Mouse (Mus musculus): ENCODE data around the gene Lypla2.
"Not testable (repeated sequence)": the region's sequence is repeated elsewhere in the genome, so short reads cannot be mapped to it uniquely, and the experiment has no call there.

Gene Lypla2

DNA sequence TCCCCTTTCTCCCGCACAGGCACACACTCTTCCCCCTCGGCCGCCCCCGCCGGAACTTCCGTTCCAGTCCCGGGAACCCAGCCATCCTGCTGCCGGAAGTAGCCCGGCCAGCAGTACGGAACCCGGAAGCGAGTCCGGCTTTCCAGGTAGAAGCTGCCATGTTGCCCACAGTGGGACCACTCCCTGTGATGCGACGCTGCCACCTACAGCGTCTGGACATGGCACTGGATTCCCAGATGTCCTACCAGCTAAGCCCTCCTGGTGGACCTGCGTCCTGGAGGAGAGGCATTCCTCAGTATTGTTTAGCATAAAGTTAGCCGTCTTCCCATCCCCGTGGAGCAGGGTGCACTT is at the start of gene Lypla2:
Lypla2 (minus strand) TSS at position 71 of the 351 bp plus-strand sequence.
- in situ Hi-C loops (cut with MseI, MboI) = no loop called here

DNA sequence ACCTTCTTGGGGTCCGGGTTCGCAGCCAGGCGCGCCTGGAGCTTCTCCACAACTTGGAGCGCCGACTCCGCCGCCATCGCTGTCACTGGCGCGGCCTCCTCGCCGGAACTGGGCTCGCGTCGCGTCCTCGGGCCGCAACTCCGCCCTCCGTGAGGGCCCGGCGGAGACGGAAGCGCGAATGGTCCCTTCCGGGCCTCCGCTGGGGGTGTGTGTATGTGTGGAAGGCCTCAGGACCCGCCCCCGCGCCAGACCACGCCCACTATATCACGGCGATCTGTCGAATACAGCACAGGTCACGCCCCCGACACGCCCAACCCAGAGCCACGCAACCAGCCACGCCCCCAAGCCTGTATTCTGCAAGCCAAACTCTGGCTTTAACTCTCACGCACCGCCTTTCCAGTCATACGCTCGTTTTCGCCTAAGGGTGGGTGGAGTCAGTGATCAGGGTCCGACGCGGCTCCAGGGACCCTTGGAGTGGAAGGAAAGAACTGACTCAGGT is 49.2 kb upstream of the Lypla2 start, which contains the start of gene Eloa:
Eloa (minus strand) TSS at position 215 of the 499 bp plus-strand sequence.
- in situ Hi-C loops (cut with MseI, MboI) = no loop called here

DNA sequence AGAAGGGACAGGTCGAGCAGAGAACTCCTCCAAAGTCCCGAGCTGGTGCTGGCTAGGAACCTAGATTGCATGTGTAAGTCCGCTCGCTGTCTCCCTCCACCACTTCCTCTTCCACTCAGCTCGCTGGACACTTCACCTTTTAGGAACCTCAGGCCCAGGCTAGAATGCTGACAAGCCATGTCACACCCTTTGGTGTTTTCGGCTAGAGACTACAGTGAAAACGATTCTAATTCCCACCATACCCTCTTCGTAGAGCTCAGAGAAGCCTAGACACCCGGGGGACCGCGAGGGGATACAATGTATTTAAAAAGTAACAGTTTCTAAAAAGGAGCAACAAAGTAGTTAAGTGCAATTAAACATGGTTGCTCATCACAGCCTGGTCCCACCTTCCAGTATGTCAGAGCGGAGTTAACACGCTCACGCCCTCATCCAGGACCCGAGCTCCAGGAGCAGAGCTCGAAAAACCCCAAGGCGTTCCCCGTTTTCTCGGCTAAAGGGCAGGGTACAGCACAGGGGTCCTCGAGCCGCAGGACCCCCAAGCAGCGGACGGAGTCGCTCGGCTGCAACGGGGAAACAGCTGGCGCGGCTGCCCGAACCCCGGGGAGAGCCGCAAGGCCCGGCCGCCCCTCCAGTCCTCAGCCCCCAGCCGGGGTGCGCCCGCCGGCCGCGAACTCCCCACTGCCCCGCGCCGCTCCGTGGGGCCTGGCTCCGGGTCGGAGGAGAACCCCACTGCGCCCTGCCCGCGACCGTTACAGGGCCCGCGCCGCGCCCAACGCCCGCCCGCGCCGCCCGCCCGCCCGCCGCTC is 48.5 kb upstream of the Lypla2 start:
- in situ Hi-C loops (cut with MseI, MboI) = no loop called here

DNA sequence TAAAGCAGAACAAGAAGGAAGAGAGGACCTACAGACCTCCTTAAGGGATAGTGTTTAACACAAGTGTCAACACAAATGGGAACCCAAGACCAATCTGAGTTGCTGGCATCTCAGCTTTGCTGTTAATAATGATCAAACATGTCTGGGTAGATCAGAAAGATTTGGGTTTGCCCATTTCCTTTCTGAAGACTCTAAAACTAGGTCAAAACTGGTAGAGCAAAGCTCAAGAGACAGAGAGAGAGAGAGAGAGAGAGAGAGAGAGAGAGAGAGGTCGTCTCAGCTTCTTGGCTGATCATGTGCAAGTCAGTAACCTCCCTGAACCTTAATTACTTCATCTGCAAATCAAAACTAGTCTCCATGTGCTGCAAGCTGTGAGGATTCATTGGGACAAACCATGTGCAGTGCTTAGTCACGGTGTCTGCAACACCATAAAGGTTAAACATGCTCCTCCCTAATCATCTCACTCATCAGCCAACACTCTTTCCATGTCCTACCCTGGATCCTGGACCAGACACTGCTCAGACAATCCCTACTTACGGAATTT is 43.7 kb upstream of the Lypla2 start:
- in situ Hi-C loops (cut with MseI, MboI) = no loop called here

DNA sequence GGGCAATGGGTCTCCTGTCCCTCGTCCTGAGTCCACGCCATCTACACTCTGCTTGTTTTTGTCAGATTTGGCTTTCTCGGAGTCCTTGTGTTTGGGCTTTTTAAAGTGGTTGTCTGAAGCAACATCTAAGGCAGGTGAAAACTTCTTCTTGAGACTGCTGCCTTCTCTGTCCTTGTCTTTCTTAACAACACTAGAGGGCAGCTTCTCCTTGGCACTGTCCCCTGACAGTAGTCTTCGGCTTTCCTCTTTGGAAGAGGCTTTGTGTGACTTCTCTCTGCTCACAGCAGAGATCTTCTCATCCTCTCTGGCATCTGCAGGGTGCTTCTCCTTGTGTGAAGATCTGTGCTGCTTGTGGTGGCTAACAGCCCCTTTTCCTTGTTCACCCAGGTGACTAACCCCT is 38.2 kb upstream of the Lypla2 start:
- in situ Hi-C loops (cut with MseI, MboI) = no loop called here

DNA sequence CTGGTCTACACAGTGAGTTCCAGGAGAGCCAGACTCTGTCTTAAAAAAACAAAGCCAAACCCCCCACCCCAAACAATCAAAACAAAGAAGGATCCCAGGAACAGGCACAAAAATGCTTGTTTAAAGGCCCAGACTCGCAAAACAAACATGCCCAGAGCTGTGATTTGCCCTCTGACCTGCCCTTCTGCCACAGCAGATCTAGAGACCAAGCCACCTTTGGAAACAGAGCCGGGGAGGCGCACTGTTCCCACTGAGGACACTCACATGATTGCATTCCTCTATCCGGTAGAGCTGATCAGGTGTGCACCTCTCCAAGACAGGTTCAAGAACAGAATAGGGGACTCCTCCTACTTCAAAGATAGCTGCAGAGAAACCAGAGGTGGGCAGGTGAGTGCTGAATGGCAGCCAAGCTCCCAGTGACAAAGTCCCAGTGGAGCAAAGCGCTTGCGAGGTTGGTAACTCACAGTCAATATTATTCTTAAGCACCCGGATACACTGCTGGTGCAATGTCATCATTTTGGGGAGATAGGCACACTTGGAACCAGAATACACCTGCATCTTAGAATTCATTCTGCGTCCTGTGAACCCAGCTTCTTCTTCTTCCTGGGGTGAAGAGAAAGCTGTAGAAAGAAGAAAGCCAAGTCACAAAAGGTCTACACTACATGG is 36.5 kb upstream of the Lypla2 start:
- in situ Hi-C loops (cut with MseI, MboI) = no loop called here

DNA sequence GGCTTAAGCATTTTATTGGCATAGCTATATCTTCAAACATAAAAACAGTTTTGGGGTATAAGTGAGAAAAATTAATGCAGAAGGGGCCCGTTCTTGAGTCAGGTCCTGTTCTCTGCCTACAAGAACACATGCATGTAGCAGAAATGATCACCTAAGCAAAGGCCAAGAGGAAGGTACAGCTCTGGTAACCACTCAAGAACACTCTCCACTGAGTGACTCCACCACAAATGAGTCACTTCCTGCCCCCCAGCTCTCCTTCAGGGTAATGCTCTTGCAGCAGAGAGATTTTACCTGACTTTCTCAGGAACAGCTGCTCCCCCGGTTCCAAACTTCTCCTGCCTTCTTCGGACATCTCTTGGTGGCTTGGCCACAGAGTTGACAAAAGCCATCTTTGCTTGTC is 34.4 kb upstream of the Lypla2 start:
- in situ Hi-C loops (cut with MseI, MboI) = no loop called here

DNA sequence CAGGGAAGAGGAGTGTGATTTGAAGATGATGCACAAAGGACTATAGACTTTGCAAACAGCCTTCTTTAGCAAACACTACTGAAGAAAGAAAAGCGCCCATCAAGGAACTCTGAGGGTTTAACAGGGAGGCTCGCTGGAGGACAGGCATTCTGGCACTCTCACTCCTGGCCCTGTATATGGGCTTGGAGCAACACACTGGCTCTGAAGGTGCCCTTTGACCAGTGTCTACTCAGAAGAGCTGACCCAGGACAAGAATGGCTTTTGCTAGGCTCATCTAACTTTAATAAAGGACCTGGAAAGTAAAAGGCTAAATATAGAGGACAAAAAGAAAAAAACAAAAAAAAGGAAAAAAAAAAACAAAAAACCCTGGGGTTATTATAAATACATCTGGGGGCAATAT is 32.5 kb upstream of the Lypla2 start:
- in situ Hi-C loops (cut with MseI, MboI) = no loop called here

DNA sequence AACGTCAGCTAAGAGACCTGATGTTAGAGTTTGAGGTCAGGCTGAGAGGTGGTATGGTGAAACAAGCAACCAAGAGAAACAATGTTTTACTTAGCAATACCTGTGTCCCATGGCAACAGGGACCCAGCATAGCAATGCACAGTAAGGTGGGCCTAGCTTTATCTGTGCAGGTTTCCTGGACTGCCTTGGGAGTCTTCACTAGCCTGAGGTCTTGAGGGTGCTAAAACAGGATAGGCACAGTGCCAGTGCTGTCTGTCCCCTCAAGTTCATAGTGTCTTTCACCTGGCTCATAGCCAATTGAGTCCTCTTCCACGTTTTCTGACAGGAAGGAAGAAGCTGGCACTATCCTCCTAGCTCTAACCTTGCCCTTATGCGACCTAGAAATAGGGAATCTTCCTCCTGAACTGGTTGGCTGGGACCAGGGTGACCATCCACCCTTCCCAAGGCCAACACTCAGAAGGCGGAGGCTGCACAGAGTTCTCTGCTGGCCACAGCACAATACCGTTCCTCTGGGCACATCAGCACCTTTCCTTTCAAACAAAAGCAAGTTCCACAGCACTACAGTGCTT is 31.8 kb upstream of the Lypla2 start:
- in situ Hi-C loops (cut with MseI, MboI) = no loop called here

DNA sequence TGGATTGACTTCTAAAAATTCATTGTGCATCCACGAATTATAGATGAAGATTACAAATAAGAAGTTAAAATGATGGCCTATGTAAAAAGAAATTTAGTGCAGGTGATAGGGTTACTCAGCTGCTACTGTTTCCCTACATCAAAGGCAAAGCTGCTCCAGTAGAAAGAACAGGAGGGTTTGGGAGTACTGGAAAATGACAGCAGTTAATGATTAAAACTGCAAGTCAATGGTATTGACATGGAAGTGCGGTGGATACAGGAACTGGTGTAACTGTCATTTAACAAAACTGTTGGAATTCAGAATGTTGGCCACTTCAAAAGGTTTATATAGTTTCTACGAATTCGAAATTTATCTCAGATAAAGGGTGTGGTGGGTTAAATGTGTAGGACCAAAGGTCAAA is 22.7 kb upstream of the Lypla2 start:
- in situ Hi-C loops (cut with MseI, MboI) = no loop called here

DNA sequence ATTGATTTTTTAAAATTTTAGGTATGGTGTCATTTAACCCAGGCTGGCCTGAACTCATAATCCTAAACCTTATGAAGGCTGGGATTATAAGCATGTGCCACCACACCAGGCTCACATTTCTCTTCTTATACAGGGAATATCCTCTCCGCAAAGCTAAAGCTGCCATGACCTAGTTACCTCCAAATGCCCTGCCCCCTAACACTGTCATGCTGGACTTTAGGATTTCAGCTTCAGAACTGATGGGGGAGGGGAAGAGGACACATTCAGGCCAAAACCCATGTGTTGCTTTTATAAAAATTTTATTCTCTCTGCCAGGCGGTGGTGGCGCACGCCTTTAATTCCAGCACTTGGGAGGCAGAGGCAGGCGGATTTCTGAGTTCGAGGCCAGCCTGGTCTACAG is 21.5 kb upstream of the Lypla2 start:
- in situ Hi-C loops (cut with MseI, MboI) = no loop called here

DNA sequence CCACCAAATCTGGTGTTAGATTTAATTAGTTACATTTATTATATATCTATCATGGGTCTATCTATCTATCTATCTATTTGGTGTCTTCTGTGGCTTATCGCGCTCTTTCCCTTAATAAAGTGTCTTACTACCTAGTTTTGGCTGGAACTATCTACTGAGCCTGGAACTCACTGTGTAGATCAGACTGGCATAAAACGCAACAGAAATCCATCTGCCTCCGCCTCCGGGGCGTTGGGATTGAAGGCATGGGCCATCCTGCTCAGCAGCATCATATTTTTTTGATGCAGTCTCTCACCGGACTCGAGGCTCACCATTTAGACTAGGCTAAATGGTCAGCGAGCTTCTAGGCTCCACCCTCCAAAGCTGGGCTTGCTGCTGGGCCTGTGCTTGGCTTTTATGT is 15.3 kb upstream of the Lypla2 start:
- in situ Hi-C loops (cut with MseI, MboI) = no loop called here

DNA sequence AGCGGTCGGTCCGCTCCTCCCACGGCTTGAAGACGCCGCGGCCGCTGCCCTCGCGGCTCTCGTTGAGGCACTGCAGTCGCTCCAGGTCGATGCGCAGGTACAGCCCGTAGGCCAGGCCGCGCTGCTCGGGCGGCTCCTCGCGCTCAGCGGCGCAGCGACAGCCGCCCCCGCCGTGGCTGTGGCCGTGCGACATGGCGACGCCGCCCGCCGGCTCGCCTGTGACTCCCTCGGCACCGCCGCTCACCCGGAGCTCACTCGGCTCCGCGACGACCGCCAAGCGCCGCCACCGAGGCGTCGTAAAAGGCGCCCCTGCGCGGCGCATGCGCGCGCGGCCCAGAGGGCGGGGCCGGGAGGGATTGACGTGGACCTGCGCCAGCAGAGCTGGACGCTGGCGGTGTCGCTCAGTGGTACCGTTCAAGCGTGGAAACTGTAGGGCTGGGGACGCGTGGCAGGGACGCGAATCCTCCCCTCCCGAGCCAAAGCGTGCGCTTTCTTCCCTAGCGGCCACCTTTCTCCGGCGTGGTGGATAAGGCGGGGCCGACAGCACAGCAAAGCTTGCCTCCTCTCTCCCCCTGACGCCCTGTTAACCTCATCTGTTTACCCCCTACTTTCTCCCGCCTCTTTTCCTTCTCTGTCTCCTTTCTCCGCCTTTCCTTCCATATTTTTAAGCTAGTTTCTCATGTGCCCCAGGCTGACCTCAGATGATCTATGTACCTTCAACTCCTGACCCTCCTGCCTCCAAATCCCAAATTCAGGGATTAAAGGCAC is 14.7 kb upstream of the Lypla2 start, which contains the start of gene Pithd1:
Pithd1 (minus strand) TSS at position 322 of the 768 bp plus-strand sequence.
- in situ Hi-C loops (cut with MseI, MboI) = no loop called here

DNA sequence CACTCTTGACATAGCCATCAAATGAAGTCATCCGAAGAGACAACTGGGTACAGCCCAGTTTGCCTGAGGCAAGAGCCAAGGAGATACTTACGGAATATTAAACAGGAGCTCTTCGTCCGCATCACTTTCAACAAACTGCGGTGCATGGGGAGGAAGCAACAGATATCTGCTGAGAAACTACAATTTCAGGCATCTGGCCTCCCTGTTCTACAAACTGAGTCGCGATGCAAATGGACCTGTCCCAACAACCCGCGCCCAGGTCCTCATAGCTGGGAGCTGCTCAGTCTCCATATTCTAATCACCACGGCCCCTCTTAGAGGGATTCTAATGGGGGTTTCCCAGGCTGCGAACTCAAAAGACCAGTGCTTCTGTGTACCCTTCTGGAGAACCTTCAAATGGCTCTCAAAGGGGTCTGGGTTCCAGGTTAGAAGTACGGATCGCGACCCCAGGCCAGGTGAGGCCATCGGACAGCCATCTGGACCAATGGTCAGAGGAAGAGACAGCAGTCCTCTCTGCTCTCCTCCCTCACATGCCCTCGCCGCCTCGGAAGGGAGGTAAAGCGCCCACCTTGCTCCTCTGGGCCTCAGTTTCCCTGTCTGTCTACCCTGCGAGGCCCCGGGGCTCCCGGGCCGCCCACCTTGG is 14.0 kb upstream of the Lypla2 start:
- in situ Hi-C loops (cut with MseI, MboI) = no loop called here

DNA sequence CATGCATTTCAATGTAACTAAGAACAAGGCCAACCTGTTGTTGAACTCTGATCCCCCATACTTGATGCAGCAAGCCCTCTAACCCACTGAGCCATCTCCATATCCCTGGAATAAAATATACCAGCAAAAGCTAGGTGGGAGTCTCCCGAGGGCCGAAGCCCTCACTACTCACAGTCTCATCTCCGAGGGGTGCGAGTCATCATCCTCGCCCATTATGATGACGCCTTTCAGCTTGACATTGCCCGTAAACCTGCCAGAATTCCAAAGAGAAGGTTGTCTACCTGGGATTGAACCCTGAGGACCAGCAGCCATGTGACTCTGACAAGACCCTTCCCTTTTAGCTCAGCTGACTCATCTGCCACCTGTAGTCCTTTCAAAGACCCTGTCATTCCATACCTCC is 13.3 kb upstream of the Lypla2 start:
- in situ Hi-C loops (cut with MseI, MboI) = no loop called here

DNA sequence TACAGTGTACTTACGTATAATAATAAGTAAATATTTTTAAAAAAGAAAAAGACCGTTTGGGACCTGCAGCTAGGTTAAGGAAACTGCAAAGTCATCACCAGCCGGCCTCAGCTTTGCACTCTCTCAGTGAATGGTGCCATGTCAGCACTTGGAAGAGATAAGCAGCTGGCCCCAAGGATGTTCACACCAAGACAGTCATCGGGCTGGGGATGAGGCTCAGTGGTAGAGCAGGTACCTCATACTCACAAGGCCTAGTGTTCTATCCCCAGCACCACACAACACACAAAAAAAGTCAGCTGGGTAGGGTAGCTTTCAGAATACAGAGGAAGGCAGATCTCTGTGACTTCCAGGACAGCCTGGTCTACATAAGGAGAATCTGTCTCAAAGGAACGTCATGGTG is 12.8 kb upstream of the Lypla2 start:
- in situ Hi-C loops (cut with MseI, MboI) = no loop called here

DNA sequence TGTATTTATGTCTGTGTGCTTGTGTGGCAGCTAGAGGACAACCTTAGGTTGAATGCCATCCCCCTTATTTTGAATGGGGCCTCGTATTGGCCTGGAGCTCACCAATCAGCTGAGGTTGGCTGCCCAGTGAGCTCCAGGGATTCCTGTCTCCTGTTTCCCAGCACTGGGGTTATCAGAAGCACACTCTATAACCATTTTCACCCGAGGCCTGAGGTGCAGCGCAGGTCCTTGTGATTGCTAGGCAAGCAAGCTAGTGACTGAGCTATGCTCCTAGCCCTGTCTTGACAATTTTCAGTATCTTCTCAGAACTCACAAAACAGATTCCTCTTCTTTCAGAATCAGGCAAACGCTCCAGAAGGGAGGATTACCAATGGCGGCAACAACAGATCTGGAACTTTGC is 12.1 kb upstream of the Lypla2 start:
- in situ Hi-C loops (cut with MseI, MboI) = no loop called here

DNA sequence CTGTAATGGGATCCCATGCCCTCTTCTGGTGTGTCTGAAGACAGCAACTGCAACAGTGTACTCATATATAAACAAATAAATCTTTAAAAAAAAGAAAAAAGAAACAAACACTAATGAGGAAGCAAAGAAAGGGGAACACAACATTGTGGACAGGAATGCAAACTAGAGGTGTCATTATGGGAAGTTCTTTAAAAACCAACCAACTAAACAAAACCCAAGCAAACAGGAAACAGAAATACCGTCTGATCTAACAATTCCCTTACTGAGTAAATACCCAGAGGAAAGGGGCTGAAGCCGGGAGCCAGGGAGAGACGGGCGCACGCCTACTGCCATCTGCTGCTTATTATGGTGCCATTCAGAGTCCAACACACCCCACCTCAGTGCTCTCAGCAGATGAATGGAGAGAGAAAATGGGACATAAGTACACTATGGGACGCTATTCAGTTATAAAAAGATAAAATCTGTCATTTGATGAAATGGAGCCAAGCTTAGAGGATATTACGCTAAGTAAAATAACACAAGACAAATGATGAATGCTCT is 9.2 kb upstream of the Lypla2 start:
- in situ Hi-C loops (cut with MseI, MboI) = no loop called here

DNA sequence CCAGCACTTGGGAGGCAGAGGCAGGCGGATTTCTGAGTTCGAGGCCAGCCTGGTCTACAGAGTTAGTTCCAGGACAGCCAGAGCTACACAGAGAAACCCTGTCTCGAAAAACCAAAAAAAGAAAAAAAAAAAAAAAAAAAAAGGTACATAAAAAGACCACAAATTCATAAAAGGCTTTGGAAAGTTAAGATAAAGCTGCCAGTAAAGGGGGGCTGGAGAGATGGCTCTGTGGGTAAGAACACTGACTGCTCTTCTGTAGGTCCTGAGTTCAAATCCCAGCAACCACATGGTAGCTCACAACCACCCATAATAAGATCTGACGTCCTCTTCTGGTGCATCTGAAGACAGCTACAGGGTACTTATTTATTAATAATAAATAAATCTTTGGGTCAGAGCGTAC is 7.8 kb upstream of the Lypla2 start:
- in situ Hi-C loops (cut with MseI, MboI) = not testable (repeated sequence)

DNA sequence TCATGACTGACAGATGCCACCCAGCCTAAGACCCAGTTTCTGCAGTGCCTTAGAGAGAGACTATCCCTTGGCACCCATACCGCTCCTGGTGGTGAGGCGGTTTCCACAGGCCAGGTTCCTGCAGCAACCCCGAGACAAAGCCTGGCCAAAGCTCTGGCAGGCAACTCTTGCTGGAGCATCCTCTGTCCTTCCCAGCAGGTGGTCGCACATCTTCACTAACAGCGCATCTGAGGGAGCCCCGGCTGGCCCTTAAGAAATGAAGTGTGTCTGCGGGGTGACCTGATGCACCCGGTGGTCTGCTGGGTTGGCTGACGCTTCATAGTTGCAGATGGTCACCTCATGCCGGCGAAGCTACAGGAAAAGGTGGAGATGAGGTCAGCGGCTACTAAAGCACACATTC is 3.7 kb upstream of the Lypla2 start:
- in situ Hi-C loops (cut with MseI, MboI) = no loop called here

All from mouse trophoblast stem cell (cell line).